In the genomic region with DNA sequence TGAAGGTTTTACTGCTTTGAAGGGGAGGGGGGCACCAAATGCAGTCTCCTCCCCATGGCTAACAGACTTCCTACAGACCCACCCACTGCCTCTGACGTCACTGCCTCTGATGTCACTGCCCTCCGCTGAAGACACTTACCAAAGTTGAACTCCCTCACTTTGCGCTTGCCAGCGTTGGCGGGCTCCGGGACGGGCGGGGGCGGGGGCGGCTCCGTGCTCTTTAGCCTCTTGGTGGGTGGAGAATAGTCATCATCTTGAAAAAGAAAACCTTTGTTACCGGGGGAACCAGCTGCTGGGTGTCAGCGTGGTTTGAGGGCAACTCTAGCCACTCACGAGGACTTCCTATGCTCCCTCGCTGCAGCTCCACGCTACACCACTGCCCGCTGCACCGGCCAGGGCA, we compare ENCODE assay signal across 10 mouse cellular contexts. TPM values are rescaled to one million over a fixed set of nuclear protein-coding genes. Genes with fewer than 3 reads are reported as not detected.
DNase-seq lines count a peak whose midpoint lies in the region; ATAC-seq and TF ChIP-seq lines count a peak whose summit lies in the region.
"Had no signal": no experiment of that assay in that cellular context is flagged by ENCODE, and none has a peak within 500 bp of the region (broad histone marks: within the 10 kb centered on the region; RNA-seq: fewer than 3 reads in every experiment).

No protein-coding gene starts in this region.

- no peak for TF ChIP-seq RAD21 in CH12.LX (IDR thresholded peaks at IDR 0.05; ENCODE audit: low read depth, low read length)

- no peak for TF ChIP-seq EP300 in CH12.LX (IDR thresholded peaks at IDR 0.05; ENCODE audit: low read length)

- H3K27ac ChIP-seq in heart, embryonic 16.5 days (ENCODE audit: low read length) = peak overlapping the region; percentile 29; the same call in 1 of the 2 replicates
- H3K27ac ChIP-seq in heart, embryonic 10.5 days = no peak overlapping the region
- H3K27ac ChIP-seq in CH12.LX (ENCODE audit: insufficient read depth, low read depth) = no peak overlapping the region
- no peak overlapping the region for H3K27ac ChIP-seq in forebrain, embryonic 16.5 days (ENCODE audit: low read length)

- DNase-seq in heart, embryonic 10.5 days (ENCODE audit: low spot score) = no peak
- DNase-seq in CH12.LX (ENCODE audit: extremely low read depth) = peak; percentile 93
- DNase-seq in induced T-regulatory cell, adult 2 months (ENCODE audit: low read depth) = peak; percentile 98
- DNase-seq in splenic B cell, adult 2 months (ENCODE audit: low read depth, low spot score) = peak; percentile 66
- DNase-seq in adrenal gland, postnatal 36 days = no peak
- DNase-seq in gastrocnemius, postnatal 4 days (ENCODE audit: low spot score in 2 of 2) = no peak
- DNase-seq: gastrocnemius, postnatal 36 days; lung, postnatal 36 days had no signal

- no peaks in the 10 kb centered on the region for H3K4me1 ChIP-seq in heart, embryonic 16.5 days (ENCODE audit: control insufficient read depth, insufficient read depth, low read length)
- no peaks in the 10 kb centered on the region for H3K4me1 ChIP-seq in heart, embryonic 10.5 days
- H3K4me1 ChIP-seq in CH12.LX (ENCODE audit: control insufficient read depth in 1 of 2, insufficient read depth in 2 of 2) = peaks cover 11 to 53% of the 10 kb centered on the region in 2 experiments
- no peaks in the 10 kb centered on the region for H3K4me1 ChIP-seq in forebrain, embryonic 16.5 days (replicated peaks; ENCODE audit: control insufficient read depth, insufficient read depth, low read length)

- in situ Hi-C loops in CH12.LX (cut with MboI; ENCODE audit: low pct_ligation_motif_present, low pct_unique_long_range_greater_than_20kb, low sequenced_read_pairs) = no loop called here

- no peak; the same call in 1 of the 2 replicates for TF ChIP-seq POLR2A in CH12.LX (IDR thresholded peaks at IDR 0.05; ENCODE audit: low read depth, low read length)

- H3K4me3 ChIP-seq in heart, embryonic 16.5 days (ENCODE audit: low read length) = no peak overlapping the region
- no peak overlapping the region for H3K4me3 ChIP-seq in heart, embryonic 10.5 days
- H3K4me3 ChIP-seq in CH12.LX (replicated peaks in 1 of 3; ENCODE audit: low read depth in 2 of 3, low read length in 2 of 3, poor library complexity in 1 of 3) = no peak overlapping the region
- H3K4me3 ChIP-seq in forebrain, embryonic 16.5 days (replicated peaks; ENCODE audit: low read length) = no peak overlapping the region

- H3K79me2 ChIP-seq in CH12.LX (replicated peaks; ENCODE audit: control insufficient read depth, extremely low read depth, insufficient read depth, poor library complexity, severe bottlenecking) = no peaks in the 10 kb centered on the region

- H3K9ac ChIP-seq in heart, embryonic 16.5 days (ENCODE audit: low read length) = no peak overlapping the region
- no peak overlapping the region for H3K9ac ChIP-seq in CH12.LX (ENCODE audit: insufficient read depth, low read depth)
- H3K9ac ChIP-seq in forebrain, embryonic 16.5 days (replicated peaks; ENCODE audit: low read depth, low read length) = no peak overlapping the region

- no peak overlapping the region for H3K4me2 ChIP-seq in heart, embryonic 16.5 days (ENCODE audit: low read depth, low read length)
- no peak overlapping the region for H3K4me2 ChIP-seq in CH12.LX (ENCODE audit: insufficient read depth, low read depth, poor library complexity, severe bottlenecking)
- H3K4me2 ChIP-seq in forebrain, embryonic 16.5 days (ENCODE audit: low read length) = no peak overlapping the region

- H3K27me3 ChIP-seq in heart, embryonic 16.5 days (ENCODE audit: control insufficient read depth, insufficient read depth, low read length) = no peaks in the 10 kb centered on the region
- no peaks in the 10 kb centered on the region for H3K27me3 ChIP-seq in heart, embryonic 10.5 days (ENCODE audit: insufficient read depth, poor library complexity, severe bottlenecking)
- no peaks in the 10 kb centered on the region for H3K27me3 ChIP-seq in CH12.LX (replicated peaks)
- H3K27me3 ChIP-seq in splenic B cell, adult 2 months (ENCODE audit: control insufficient read depth, insufficient read depth, low read length, poor library complexity, severe bottlenecking) = no peaks in the 10 kb centered on the region
- H3K27me3 ChIP-seq in forebrain, embryonic 16.5 days (replicated peaks; ENCODE audit: control insufficient read depth, insufficient read depth, low read length) = no peaks in the 10 kb centered on the region

- no peaks in the 10 kb centered on the region for H3K9me3 ChIP-seq in heart, embryonic 16.5 days (replicated peaks; ENCODE audit: control insufficient read depth, low read length)
- no peaks in the 10 kb centered on the region for H3K9me3 ChIP-seq in heart, embryonic 10.5 days
- H3K9me3 ChIP-seq in CH12.LX (replicated peaks; ENCODE audit: low read length) = no peaks in the 10 kb centered on the region
- H3K9me3 ChIP-seq in forebrain, embryonic 16.5 days (ENCODE audit: control insufficient read depth, low read length) = no peaks in the 10 kb centered on the region

- no peak for TF ChIP-seq CTCF in CH12.LX (conservative IDR thresholded peaks at IDR 0.05 in 1 of 2, IDR thresholded peaks at IDR 0.05 in 1 of 2; ENCODE audit: low read depth in 2 of 2, low read length in 2 of 2)

- dilution Hi-C loops in CH12.LX (cut with MboI; ENCODE audit: extremely low pct_ligation_motif_present, extremely low pct_unique_long_range_greater_than_20kb, low sequenced_read_pairs) = no loop called here

- H3K36me3 ChIP-seq in heart, embryonic 16.5 days (ENCODE audit: control insufficient read depth, insufficient read depth) = peaks cover 77% of the 10 kb centered on the region
- peaks cover 99% of the 10 kb centered on the region for H3K36me3 ChIP-seq in heart, embryonic 10.5 days
- peaks cover 50 to 62% of the 10 kb centered on the region in 2 experiments for H3K36me3 ChIP-seq in CH12.LX (replicated peaks in 1 of 2; ENCODE audit: control insufficient read depth in 1 of 2, insufficient read depth in 1 of 2, low read length in 1 of 2)
- peaks cover 19% of the 10 kb centered on the region for H3K36me3 ChIP-seq in splenic B cell, adult 2 months (ENCODE audit: control insufficient read depth, insufficient read depth, low read length, poor library complexity, severe bottlenecking)
- H3K36me3 ChIP-seq in forebrain, embryonic 16.5 days (ENCODE audit: control insufficient read depth, insufficient read depth) = peaks cover 39% of the 10 kb centered on the region

- WGBS in heart, embryonic 16.5 days = 84% methylated on average over 18 of the region's 18 CpGs
- 88% methylated on average over 18 of the region's 18 CpGs for WGBS in heart, embryonic 10.5 days
- WGBS in forebrain, embryonic 16.5 days = 88% methylated on average over 18 of the region's 18 CpGs

- no peak for ATAC-seq in heart, embryonic 16.5 days (replicated peaks; ENCODE audit: extremely low read depth, insufficient read depth, low FRiP score)
- no peak for ATAC-seq in forebrain, embryonic 16.5 days

TF ChIP-seq in CH12.LX, 34 proteins besides CTCF, POLR2A, EP300 and RAD21:
- TF ChIP-seq ELF1 (IDR thresholded peaks at IDR 0.05; ENCODE audit: low read depth, low read length) (0 out of 2 replicates have a peak, but pooled peaks have one; percentile 28), ETS1 (conservative IDR thresholded peaks at IDR 0.05; ENCODE audit: low read depth, low read length) (peak; percentile 52; the same call in 1 of the 2 replicates), MEF2A (IDR thresholded peaks at IDR 0.05; ENCODE audit: borderline replicate concordance, low read depth, low read length) (peak; percentile 30; the same call in 1 of the 2 replicates), SIN3A (IDR thresholded peaks at IDR 0.05; ENCODE audit: low read length) (no peak)

RNA-seq across cellular contexts. Expression of a gene that starts 37.0 kb away (rescaled TPM):
- 3.0 and 3.5 TPM in 2 replicates for polyA plus RNA-seq in heart, embryonic 16.5 days (2015; fragmentation: Nextera tagmentation; extraction: Ambion mirVana)
- polyA plus RNA-seq in heart, embryonic 10.5 days (2016; fragmentation: Nextera tagmentation; extraction: Ambion mirVana) = 0.96 and 2.2 TPM in 2 replicates
- total RNA-seq in CH12.LX (2012; rRNA removed) = 225 and 342 TPM in 2 replicates
- 263 and 287 TPM in 2 replicates for total RNA-seq in CH12.LX (2014; rRNA removed)
- 299 and 302 TPM in 2 replicates for polyA plus RNA-seq in CH12.LX (2012; ENCODE audit: insufficient read length, low read depth)
- 1 to 10 TPM; 5.2 to 9.7 TPM for total RNA-seq in adrenal gland, postnatal 36 days (2021)
- polyA plus RNA-seq in forebrain, embryonic 16.5 days (2015; fragmentation: Nextera tagmentation; extraction: Ambion mirVana) = 1.8 and 2.7 TPM in 2 replicates
- total RNA-seq in gastrocnemius, postnatal 4 days (2021) = 1 to 10 TPM; 6.4 to 7.7 TPM

RNA-seq across cellular contexts. Expression of a gene that starts 48.2 kb away (rescaled TPM):
- polyA plus RNA-seq in heart, embryonic 16.5 days (2015; fragmentation: Nextera tagmentation; extraction: Ambion mirVana) = 116 and 132 TPM in 2 replicates
- polyA plus RNA-seq in heart, embryonic 10.5 days (2016; fragmentation: Nextera tagmentation; extraction: Ambion mirVana) = 130 and 141 TPM in 2 replicates
- total RNA-seq in CH12.LX (2012; rRNA removed) (36.2 and 42.2 TPM in 2 replicates), CH12.LX (2014; rRNA removed) (24.5 and 28.4 TPM in 2 replicates)
- 58.9 and 60.9 TPM in 2 replicates for polyA plus RNA-seq in CH12.LX (2012; ENCODE audit: insufficient read length, low read depth)
- total RNA-seq in adrenal gland, postnatal 36 days (2021) = 100 to 1,000 TPM; 230 to 239 TPM
- 168 and 187 TPM in 2 replicates for polyA plus RNA-seq in forebrain, embryonic 16.5 days (2015; fragmentation: Nextera tagmentation; extraction: Ambion mirVana)
- total RNA-seq in gastrocnemius, postnatal 4 days (2021) = 100 to 1,000 TPM; 167 to 182 TPM

Comparison
In these comparisons a context has a peak if more than half of its experiments do, and no peak if none do; other contexts are left out.
1. DNase-seq: peak in CH12.LX (single experiment), induced T-regulatory cell, adult 2 months (single experiment) and splenic B cell, adult 2 months (single experiment); none in heart, embryonic 10.5 days (single experiment), adrenal gland, postnatal 36 days (0 of 2) and gastrocnemius, postnatal 4 days (0 of 2).
2. RNA of a gene that starts 37.0 kb away (polyA plus RNA-seq): 299 to 302 TPM in CH12.LX; 3.0 to 3.5 TPM in heart, embryonic 16.5 days, 0.96 to 2.2 TPM in heart, embryonic 10.5 days and 1.8 to 2.7 TPM in forebrain, embryonic 16.5 days; every median in the first group is over 10 times any median in the second.